Mouse (Mus musculus): Measurements from ENCODE around the gene Sept7.

DNA sequence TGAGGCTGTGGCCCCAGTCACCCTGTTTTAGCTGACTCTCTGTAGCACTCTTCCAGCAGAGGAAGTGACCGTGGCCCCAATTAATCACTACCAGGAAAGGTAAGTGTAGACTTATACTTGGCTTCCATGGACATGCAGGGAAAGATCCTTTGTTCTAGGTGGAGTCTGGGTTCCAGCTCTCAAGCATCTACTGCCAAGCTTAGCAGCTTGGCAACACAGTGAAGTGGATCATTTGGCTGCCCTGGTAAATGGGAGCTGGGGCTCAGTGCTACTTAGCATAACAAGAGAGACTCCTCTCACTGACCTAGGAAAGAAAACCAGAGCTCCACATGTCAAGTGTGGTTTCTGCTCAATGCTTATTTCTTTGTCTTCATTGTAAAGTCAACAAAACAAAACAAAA, 101.5 kb downstream of the Sept7 start:
- no peak for TF ChIP-seq TAL1 (IDR thresholded peaks at IDR 0.05; ENCODE audit: low read length)
- no peak for TF ChIP-seq GATA1 (IDR thresholded peaks at IDR 0.05; ENCODE audit: low read length)

All from erythroblast, embryonic 14.5 days (primary cell).